Mouse (Mus musculus) activated CD4-positive, CD25-positive, alpha-beta regulatory T cell (primary cell): ENCODE data around the gene Klhl34. TPM values are rescaled to one million over a fixed set of nuclear protein-coding genes. Genes with fewer than 3 reads are reported as not detected.

Experiments
- polyA plus RNA-seq, 2 experiments: library from polyadenylated mRNA; unstranded; fragments of 100-300 nt; shearing (Covaris generic); gene quantifications; one replicate each; pipeline ENCODE4 v1.2.1; 2017

Gene Klhl34
- not detected for polyA plus RNA-seq

DNA sequence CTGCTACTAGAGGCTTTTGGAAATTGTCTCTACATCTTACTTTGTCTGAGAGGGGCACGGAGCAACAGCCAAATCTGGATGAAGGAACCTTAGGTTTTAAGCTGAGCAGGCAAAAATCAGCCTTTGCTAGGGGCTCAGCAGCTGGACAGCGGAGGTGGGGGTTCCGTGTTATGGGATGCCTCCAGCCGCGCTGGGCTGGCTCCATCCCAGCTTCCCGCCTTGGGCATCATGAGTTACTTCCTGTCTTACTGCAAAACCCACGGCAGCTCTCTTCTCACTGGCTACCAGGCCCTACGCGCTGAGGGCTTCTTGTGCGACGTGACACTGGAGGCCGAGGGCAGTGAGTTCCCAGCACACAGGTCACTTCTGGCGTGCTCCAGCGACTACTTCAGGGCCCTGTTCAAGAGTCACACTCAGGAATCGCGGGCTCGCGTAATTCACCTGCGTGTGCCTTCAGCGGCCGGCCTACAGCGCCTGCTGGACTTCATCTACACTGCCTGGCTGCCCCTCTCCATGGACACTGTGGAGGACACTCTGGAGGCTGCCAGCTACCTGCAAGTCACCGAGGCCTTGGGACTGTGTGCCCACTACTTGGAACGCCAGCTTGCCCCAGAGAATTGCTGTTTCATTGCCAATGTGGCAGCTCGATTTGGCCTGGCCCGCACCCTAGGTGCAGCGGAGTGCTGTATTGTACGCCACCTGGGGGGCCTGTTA is at the start of gene Klhl34:
Gene Klhl34 (plus strand): TSS at position 229 of the 714 bp plus-strand sequence.

Other genes with a start within 250 kb of the Klhl34 start
- 1 to 10 TPM; 1.1 to 3.3 TPM for gene Yy2, start 249.4 kb upstream of the Klhl34 start, polyA plus RNA-seq
- gene Mbtps2, start 219.7 kb upstream of the Klhl34 start, polyA plus RNA-seq: 10 to 100 TPM; 14.9 to 16.8 TPM
- gene Smpx, start 119.5 kb upstream of the Klhl34 start, polyA plus RNA-seq: not detected
- gene Cnksr2, start 224.9 kb downstream of the Klhl34 start, polyA plus RNA-seq: not detected